Mouse (Mus musculus) myocyte (in vitro differentiated cells): ENCODE results near the gene Stambpl1.

Experiments used
- E2F4 ChIP-seq: IDR thresholded peaks from one replicate; pipeline ENCODE4 v1.6.1; 2011; ENCODE audit warnings: mild to moderate bottlenecking, control low read depth, moderate library complexity; ENCODE audit not compliant: insufficient read depth
- MAX ChIP-seq: IDR thresholded peaks from one replicate; pipeline ENCODE4 v1.6.1; 2011; ENCODE audit warnings: low read depth, mild to moderate bottlenecking, control low read depth
- POLR2A ChIP-seq: IDR thresholded peaks from one replicate; pipeline ENCODE4 v1.6.1; 2011; ENCODE audit warnings: low read depth, mild to moderate bottlenecking, control low read depth, moderate library complexity; ENCODE audit not compliant: insufficient read length
- TCF12 ChIP-seq: IDR thresholded peaks from one replicate; pipeline ENCODE4 v1.6.1; 2011; ENCODE audit warnings: mild to moderate bottlenecking, control low read depth; ENCODE audit not compliant: poor library complexity, insufficient read depth, severe bottlenecking
- USF1 ChIP-seq: IDR thresholded peaks from one replicate; pipeline ENCODE4 v1.6.1; 2011; ENCODE audit warnings: low read depth, mild to moderate bottlenecking, control low read depth, moderate library complexity

GRCm38 (mm10) chr19:34198066-34198465 lies 6.0 kb downstream of the Stambpl1 start:
- TF ChIP-seq USF1 = no peak
- TF ChIP-seq TCF12 = no peak
- no peak for TF ChIP-seq POLR2A
- TF ChIP-seq MAX = no peak
- TF ChIP-seq E2F4 = no peak
